Mouse (Mus musculus): ENCODE data around the gene Flt4. TPM values are rescaled to one million over a fixed set of nuclear protein-coding genes. Genes with fewer than 3 reads are reported as not detected.

Gene Flt4
- polyA plus RNA-seq, 1 experiment from 2014 or later = 6.1 TPM

DNA sequence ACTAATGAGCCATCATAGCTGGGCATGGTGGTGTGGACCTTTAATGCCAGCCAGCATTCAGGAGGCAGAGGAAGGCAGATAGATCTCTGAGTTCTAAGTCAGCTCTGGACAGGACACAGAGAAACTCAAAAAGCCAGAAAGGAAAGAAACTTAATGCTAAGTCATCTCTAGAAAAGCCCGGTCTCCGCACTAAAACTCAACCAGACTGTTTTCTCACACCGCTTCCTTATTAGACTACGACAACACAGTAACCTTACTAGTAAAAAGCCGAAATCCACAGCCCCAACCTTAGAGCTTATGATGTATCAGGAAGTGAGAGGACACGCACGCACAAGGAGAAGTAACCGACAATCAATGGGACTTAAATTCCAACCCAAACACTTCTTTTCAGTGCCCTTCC is 93.0 kb downstream of the Flt4 start:
- no peak overlapping the region for H3K27ac ChIP-seq
- H3K9ac ChIP-seq = no peak overlapping the region
- no peak for ATAC-seq (replicated peaks; ENCODE audit: insufficient number of reproducible peaks, insufficient read depth, low FRiP score, low read depth)
- no peaks in the 10 kb centered on the region for H3K27me3 ChIP-seq
- peaks cover 4% of the 10 kb centered on the region; the same call in 1 of the 2 replicates for H3K4me1 ChIP-seq (replicated peaks)
- H3K4me3 ChIP-seq = no peak overlapping the region
- WGBS = 94% methylated on average over 8 of the region's 8 CpGs
- no peak overlapping the region for H3K4me2 ChIP-seq
- H3K36me3 ChIP-seq = peaks cover 44% of the 10 kb centered on the region
- H3K9me3 ChIP-seq (replicated peaks) = no peaks in the 10 kb centered on the region

Other genes with a start within 250 kb of the Flt4 start
- gene Olfr1389, start 186.2 kb upstream of the Flt4 start, polyA plus RNA-seq (2015; fragmentation: Nextera tagmentation; extraction: Ambion mirVana) = not detected in 2 replicates
- gene Olfr1388, start 172.6 kb upstream of the Flt4 start, polyA plus RNA-seq (2015; fragmentation: Nextera tagmentation; extraction: Ambion mirVana) = 0.06 TPM in 1 of 2 replicates, not detected in the other
- not detected in 2 replicates for gene Olfr1387, start 153.9 kb upstream of the Flt4 start, polyA plus RNA-seq (2015; fragmentation: Nextera tagmentation; extraction: Ambion mirVana)
- not detected in 2 replicates for gene Olfr1386, start 144.2 kb upstream of the Flt4 start, polyA plus RNA-seq (2015; fragmentation: Nextera tagmentation; extraction: Ambion mirVana)
- not detected in 2 replicates for gene Olfr1385, start 120.2 kb upstream of the Flt4 start, polyA plus RNA-seq (2015; fragmentation: Nextera tagmentation; extraction: Ambion mirVana)
- not detected in 2 replicates for gene Olfr1384, start 102.5 kb upstream of the Flt4 start, polyA plus RNA-seq (2015; fragmentation: Nextera tagmentation; extraction: Ambion mirVana)
- not detected in 2 replicates for gene Olfr1383, start 89.6 kb upstream of the Flt4 start, polyA plus RNA-seq (2015; fragmentation: Nextera tagmentation; extraction: Ambion mirVana)
- gene Olfr1382, start 81.0 kb upstream of the Flt4 start, polyA plus RNA-seq (2015; fragmentation: Nextera tagmentation; extraction: Ambion mirVana) = not detected in 2 replicates
- not detected in 2 replicates for gene Olfr1381, start 65.8 kb upstream of the Flt4 start, polyA plus RNA-seq (2015; fragmentation: Nextera tagmentation; extraction: Ambion mirVana)
- not detected in 2 replicates for gene Olfr1380, start 52.4 kb upstream of the Flt4 start, polyA plus RNA-seq (2015; fragmentation: Nextera tagmentation; extraction: Ambion mirVana)
- 0.53 and 0.76 TPM in 2 replicates for gene Scgb3a1, start 54.3 kb downstream of the Flt4 start, polyA plus RNA-seq (2015; fragmentation: Nextera tagmentation; extraction: Ambion mirVana)
- 35.8 and 40.1 TPM in 2 replicates for gene Cnot6, start 103.5 kb downstream of the Flt4 start, polyA plus RNA-seq (2015; fragmentation: Nextera tagmentation; extraction: Ambion mirVana)
- 10.3 and 11.7 TPM in 2 replicates for gene Gfpt2, start 184.9 kb downstream of the Flt4 start, polyA plus RNA-seq (2015; fragmentation: Nextera tagmentation; extraction: Ambion mirVana)
- gene Mapk9, start 237.5 kb downstream of the Flt4 start, polyA plus RNA-seq (2015; fragmentation: Nextera tagmentation; extraction: Ambion mirVana) = 31.1 and 33.0 TPM in 2 replicates

Measured in heart, embryonic 15.5 days (tissue).